ENCODE assay signal across 8 mouse cellular contexts in the genomic region with DNA sequence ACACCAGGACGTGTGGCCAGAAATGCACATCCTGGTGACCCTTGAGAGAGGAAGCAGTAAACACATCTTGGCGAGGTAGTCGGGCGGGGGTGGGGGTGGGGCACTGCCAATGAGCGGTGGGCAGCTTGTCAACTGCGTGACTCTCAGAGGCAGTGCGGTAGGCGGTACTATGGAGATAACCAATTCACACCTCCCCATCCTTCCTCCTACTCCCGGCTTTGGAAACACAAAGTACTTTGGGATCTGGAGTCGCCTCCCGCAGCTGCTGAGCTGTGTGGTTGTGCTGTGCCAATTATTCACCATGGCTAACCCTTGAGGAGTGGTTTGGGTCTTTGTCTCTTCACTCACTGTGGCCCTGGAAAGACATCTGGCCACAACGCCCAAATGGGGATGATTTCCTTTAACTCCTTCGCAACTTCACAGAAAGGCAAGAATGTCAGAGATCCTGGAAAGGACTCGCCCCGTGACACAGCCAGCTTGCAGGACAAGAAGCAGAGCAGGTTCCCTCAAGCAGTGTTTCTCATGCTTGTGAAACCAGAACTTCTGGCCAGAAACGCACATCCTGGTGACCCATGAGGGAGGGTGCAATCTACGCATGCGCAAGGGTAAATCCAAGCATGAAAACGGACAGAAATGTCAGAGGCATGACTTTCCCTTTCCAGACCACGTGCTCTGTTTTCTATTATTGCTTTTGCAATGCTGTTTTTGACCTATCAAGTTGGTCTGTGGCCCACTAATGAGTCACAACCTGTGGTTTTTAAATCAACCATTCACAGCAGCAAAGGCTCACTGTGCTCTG. TPM values are rescaled to one million over a fixed set of nuclear protein-coding genes. Genes with fewer than 3 reads are reported as not detected.
DNase-seq lines count a peak whose midpoint lies in the region; ATAC-seq lines count a peak whose summit lies in the region.

No protein-coding gene starts in this region.

- 31% methylated on average over 20 of the region's 20 CpGs for WGBS in hindbrain, embryonic 10.5 days
- WGBS in lung, embryonic 15.5 days: 13% methylated on average over 20 of the region's 20 CpGs

- no peaks in the 10 kb centered on the region for H3K36me3 ChIP-seq in hindbrain, embryonic 10.5 days
- H3K36me3 ChIP-seq in lung, embryonic 15.5 days: no peaks in the 10 kb centered on the region

- peak overlapping the region; percentile 48 for H3K4me2 ChIP-seq in lung, embryonic 15.5 days

- ATAC-seq in lung, embryonic 15.5 days (ENCODE audit: borderline replicate concordance, extremely low read depth, low FRiP score, low TSS enrichment): peak; percentile 11; the same call in 1 of the 2 replicates

- H3K9ac ChIP-seq in lung, embryonic 15.5 days: no peak overlapping the region

- H3K4me3 ChIP-seq in hindbrain, embryonic 10.5 days: peak overlapping the region; percentile 22
- H3K4me3 ChIP-seq in lung, embryonic 15.5 days: peak overlapping the region; percentile 6; the same call in 1 of the 2 replicates

- 0 out of 2 replicates have a peak overlapping the region, but pooled peaks have one; percentile 13 for H3K27ac ChIP-seq in hindbrain, embryonic 10.5 days
- no peak overlapping the region for H3K27ac ChIP-seq in lung, embryonic 15.5 days

- H3K4me1 ChIP-seq in hindbrain, embryonic 10.5 days (replicated peaks): peaks cover 38% of the 10 kb centered on the region
- H3K4me1 ChIP-seq in lung, embryonic 15.5 days: peaks cover 13% of the 10 kb centered on the region

- 0 out of 2 replicates have a peak, but pooled peaks cover 9% of the 10 kb centered on the region for H3K27me3 ChIP-seq in hindbrain, embryonic 10.5 days (ENCODE audit: insufficient read depth, poor library complexity, severe bottlenecking)
- H3K27me3 ChIP-seq in lung, embryonic 15.5 days: 0 out of 2 replicates have a peak, but pooled peaks cover 7% of the 10 kb centered on the region

- DNase-seq in B cell, adult 2 months: peak; percentile 77 to 78
- peak; percentile 84 to 86 for DNase-seq in adrenal gland, postnatal 36 days
- DNase-seq in frontal cortex, postnatal 10 days (ENCODE audit: low spot score in 2 of 2): peak; percentile 22 to 59
- DNase-seq in hindbrain, embryonic 10.5 days (ENCODE audit: low spot score): peak; percentile 18
- peak; percentile 70 for DNase-seq in layer of hippocampus, adult 9-10 months (ENCODE audit: low spot score)
- DNase-seq in ovary, postnatal 10 days (ENCODE audit: low spot score): peak; percentile 53
- DNase-seq in urinary bladder, postnatal 10 days (ENCODE audit: low spot score): peak; percentile 41

- no peaks in the 10 kb centered on the region for H3K9me3 ChIP-seq in hindbrain, embryonic 10.5 days
- H3K9me3 ChIP-seq in lung, embryonic 15.5 days: no peaks in the 10 kb centered on the region

RNA-seq across cellular contexts. Expression of a gene that starts 32.7 kb away (rescaled TPM):
- 10 to 100 TPM; 41.2 to 49.0 TPM for total RNA-seq in adrenal gland, postnatal 36 days (2021)
- polyA plus RNA-seq in hindbrain, embryonic 10.5 days (2016; fragmentation: Nextera tagmentation; extraction: Ambion mirVana): 16.8 and 20.1 TPM in 2 replicates
- polyA plus RNA-seq in lung, embryonic 15.5 days (2015; fragmentation: Nextera tagmentation; extraction: Ambion mirVana): 24.6 and 27.2 TPM in 2 replicates

RNA-seq across cellular contexts. Expression of a gene that starts 41.3 kb away (rescaled TPM):
- 10 to 100 TPM; 76.2 to 76.3 TPM for total RNA-seq in adrenal gland, postnatal 36 days (2021)
- polyA plus RNA-seq in hindbrain, embryonic 10.5 days (2016; fragmentation: Nextera tagmentation; extraction: Ambion mirVana): 99.2 and 99.9 TPM in 2 replicates
- polyA plus RNA-seq in lung, embryonic 15.5 days (2015; fragmentation: Nextera tagmentation; extraction: Ambion mirVana): 107 TPM in 2 replicates

Comparison
In these comparisons a context has a peak if more than half of its experiments do, and no peak if none do; other contexts are left out.
1. DNase-seq: peak in every context shown above with its lines; median percentile 85 in adrenal gland, postnatal 36 days; 78 in B cell, adult 2 months; 70 in layer of hippocampus, adult 9-10 months; 53 in ovary, postnatal 10 days; 41 in urinary bladder, postnatal 10 days; 40 in frontal cortex, postnatal 10 days; 18 in hindbrain, embryonic 10.5 days.